Mouse (Mus musculus): ENCODE results near the gene Fancm.

DNA sequence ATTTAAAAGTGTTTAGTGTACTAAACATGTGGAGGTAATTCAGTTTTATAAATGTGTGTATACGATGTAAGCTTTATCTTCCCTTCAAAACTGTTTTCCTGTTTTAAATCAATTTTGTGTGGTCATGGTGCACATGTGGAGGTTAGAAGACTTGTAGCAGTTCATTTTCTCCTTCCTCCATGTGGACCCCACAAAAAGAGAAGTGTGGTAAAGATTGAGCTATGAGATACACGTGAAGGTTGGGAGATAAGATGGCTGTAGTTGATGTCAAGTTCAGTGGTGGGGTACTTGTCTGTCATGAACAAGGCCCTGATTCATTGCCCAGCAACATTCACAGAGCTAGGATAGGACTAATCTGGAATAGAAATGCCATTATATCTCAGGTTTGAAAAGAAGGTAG is 17.2 kb upstream of the Fancm start:
- TF ChIP-seq CTCF (IDR thresholded peaks at IDR 0.05; ENCODE audit: low read depth, low read length) (no peak), POLR2A (IDR thresholded peaks at IDR 0.05; ENCODE audit: extremely low read depth, insufficient read depth, low read length) (no peak)

Measured in liver, adult 2 months (tissue).